Mouse (Mus musculus) heart, postnatal 0 days (tissue): ENCODE results near the gene Hdc.

ENCODE experiments used
- CTCF ChIP-seq: IDR thresholded peaks from 2 replicates; pipeline ENCODE4 v1.5.1; 2016; ENCODE audit warnings: antibody characterized with exemption, control low read depth, low read depth
- EP300 ChIP-seq: IDR thresholded peaks from 2 replicates; pipeline ENCODE4 v1.6.1; 2016; ENCODE audit warnings: antibody characterized with exemption, low read depth

DNA sequence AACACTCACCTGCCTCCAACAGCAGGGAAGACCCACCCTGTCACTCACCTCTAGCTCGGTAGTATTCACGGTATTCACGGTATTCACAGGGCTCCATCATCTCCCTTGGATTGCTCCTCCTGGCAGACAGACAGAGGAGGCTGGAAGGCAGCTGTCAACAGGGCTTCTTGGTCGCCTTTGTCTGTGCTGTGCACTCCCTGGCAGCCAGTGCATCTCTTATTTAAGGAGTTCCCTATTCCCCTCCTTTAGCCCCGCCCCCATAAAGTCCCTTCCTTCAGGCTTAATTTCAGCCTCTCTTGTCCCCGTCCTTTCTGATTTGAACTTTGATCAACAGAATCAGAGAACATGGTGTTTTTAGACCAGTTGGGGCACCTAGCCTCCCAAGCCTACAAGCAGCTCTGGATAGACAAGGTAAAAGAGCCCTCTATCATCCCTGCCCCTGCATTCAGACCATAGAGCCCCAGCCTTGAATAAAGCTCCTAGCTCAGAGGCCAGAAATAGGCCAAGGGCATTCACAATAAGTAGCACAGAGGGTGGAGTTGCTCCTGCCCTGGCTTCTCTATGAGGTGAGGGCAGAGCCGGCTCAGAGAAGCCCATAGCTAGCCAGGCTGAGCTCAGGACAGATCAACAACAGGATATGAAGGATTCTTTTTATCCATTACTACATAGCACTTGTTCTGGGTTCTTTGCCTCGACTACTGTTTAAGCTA, 474 bp downstream of the Hdc start:
- TF ChIP-seq CTCF (no peak), EP300 (no peak)
